Mouse (Mus musculus) kidney, adult 18-20 months (tissue): Measurements from ENCODE around the gene Fryl.

ENCODE experiments used
- DNase-seq: peaks from one replicate; pipeline ENCODE4 v3.0.0; 2021

The Fryl gene

GRCm38 (mm10) chr5:73192870-73193576 is 63.4 kb downstream of the Fryl start:
- DNase-seq: no peak

- DNase-seq: no peak
Measured at GRCm38 (mm10) chr5:73191765-73192164, 64.7 kb downstream of the Fryl start.

GRCm38 (mm10) chr5:73190164-73190563 is 66.3 kb downstream of the Fryl start:
- no peak for DNase-seq

GRCm38 (mm10) chr5:73189443-73190160 is 66.8 kb downstream of the Fryl start:
- no peak for DNase-seq

- no peak for DNase-seq
Measured at GRCm38 (mm10) chr5:73188576-73188975, 67.8 kb downstream of the Fryl start.

GRCm38 (mm10) chr5:73188164-73188563 is 68.3 kb downstream of the Fryl start:
- DNase-seq: no peak

- no peak for DNase-seq
Measured at GRCm38 (mm10) chr5:73186912-73187311, 69.5 kb downstream of the Fryl start.

GRCm38 (mm10) chr5:73185424-73185823 is 71.0 kb downstream of the Fryl start:
- no peak for DNase-seq

GRCm38 (mm10) chr5:73182701-73183447 is 73.5 kb downstream of the Fryl start:
- DNase-seq: no peak

- no peak for DNase-seq
Measured at GRCm38 (mm10) chr5:73182191-73182590, 74.2 kb downstream of the Fryl start.

GRCm38 (mm10) chr5:73176294-73176693 is 80.1 kb downstream of the Fryl start:
- DNase-seq: no peak

- DNase-seq: no peak
Measured at GRCm38 (mm10) chr5:73175377-73176147, 80.9 kb downstream of the Fryl start.

- no peak for DNase-seq
Measured at GRCm38 (mm10) chr5:73171876-73172480, 84.4 kb downstream of the Fryl start.

- DNase-seq: peak; percentile 47
Measured at GRCm38 (mm10) chr5:73171203-73171602, 85.2 kb downstream of the Fryl start.

GRCm38 (mm10) chr5:73168769-73169272 is 87.6 kb downstream of the Fryl start:
- no peak for DNase-seq

- peak; percentile 57 for DNase-seq
Measured at GRCm38 (mm10) chr5:73167976-73168768, 88.2 kb downstream of the Fryl start.

- DNase-seq: no peak
Measured at GRCm38 (mm10) chr5:73163970-73164369, 92.4 kb downstream of the Fryl start.

- no peak for DNase-seq
Measured at GRCm38 (mm10) chr5:73162492-73162891, 93.9 kb downstream of the Fryl start.

- DNase-seq: no peak
Measured at GRCm38 (mm10) chr5:73160440-73160839, 96.0 kb downstream of the Fryl start.

GRCm38 (mm10) chr5:73157502-73157901 is 98.9 kb downstream of the Fryl start:
- no peak for DNase-seq

- DNase-seq: no peak
Measured at GRCm38 (mm10) chr5:73157009-73157408, 99.4 kb downstream of the Fryl start.
